Mouse (Mus musculus): ENCODE results near the gene Mettl13. TPM values are rescaled to one million over a fixed set of nuclear protein-coding genes. Genes with fewer than 3 reads are reported as not detected.

Gene Mettl13
- polyA plus RNA-seq, 1 experiment from 2014 or later = 11.7 TPM

DNA sequence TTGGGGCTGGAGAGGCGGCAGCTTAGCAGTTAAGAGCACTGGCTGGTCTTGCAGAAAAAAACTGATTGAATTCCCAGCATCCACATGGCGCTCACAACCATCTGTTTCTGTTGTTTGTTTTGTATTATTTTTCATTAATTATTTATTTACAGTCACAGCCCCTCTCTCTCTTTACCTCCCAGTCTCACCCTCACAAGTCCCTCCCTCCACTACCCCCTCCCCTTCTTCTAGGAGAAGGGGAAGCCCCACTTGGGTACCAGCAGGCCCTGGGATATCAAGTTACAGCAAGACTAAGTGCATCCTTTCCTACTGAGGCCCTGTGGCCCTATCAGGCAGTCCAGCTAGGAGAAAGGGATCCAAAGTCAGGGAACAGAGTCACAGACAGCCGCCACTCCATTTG is 19.0 kb upstream of the Mettl13 start:
- H3K27me3 ChIP-seq (replicated peaks) = no peaks in the 10 kb centered on the region; the same call in 1 of the 2 replicates
- 51% methylated on average over 3 of the region's 3 CpGs for WGBS
- H3K9me3 ChIP-seq = no peaks in the 10 kb centered on the region
- no peak for ATAC-seq (ENCODE audit: extremely low read depth, insufficient number of reproducible peaks, low FRiP score, low TSS enrichment)
- H3K4me3 ChIP-seq = no peak overlapping the region
- H3K4me2 ChIP-seq = no peak overlapping the region
- no peak overlapping the region for H3K27ac ChIP-seq (replicated peaks)
- H3K4me1 ChIP-seq = peaks cover 12% of the 10 kb centered on the region
- peak overlapping the region; percentile 33; the same call in 1 of the 2 replicates for H3K9ac ChIP-seq
- no peaks in the 10 kb centered on the region for H3K36me3 ChIP-seq

DNA sequence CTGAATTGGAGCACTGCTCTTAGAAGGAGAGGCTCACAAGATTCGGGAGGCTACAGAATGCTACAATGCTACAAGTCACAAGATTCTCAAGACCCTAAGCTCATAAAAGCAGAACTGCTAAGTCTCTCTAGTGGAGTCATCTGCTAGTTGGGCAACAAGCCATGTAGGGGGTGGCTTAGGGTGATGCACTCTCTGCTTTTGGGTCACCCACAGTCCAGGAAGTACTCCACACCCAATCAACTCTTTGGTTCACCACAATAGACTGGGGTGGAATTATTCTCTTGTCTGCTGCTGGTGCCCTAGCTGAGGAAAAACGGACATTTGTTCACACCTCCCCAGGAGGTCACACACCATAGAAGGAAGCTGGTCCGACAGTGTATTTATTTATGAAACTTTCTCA is 16.6 kb upstream of the Mettl13 start:
- no peak overlapping the region for H3K4me2 ChIP-seq
- no peak overlapping the region for H3K27ac ChIP-seq (replicated peaks)
- peaks cover 7% of the 10 kb centered on the region for H3K4me1 ChIP-seq
- no peak for ATAC-seq (ENCODE audit: extremely low read depth, insufficient number of reproducible peaks, low FRiP score, low TSS enrichment)
- H3K4me3 ChIP-seq = no peak overlapping the region
- H3K27me3 ChIP-seq (replicated peaks) = no peaks in the 10 kb centered on the region; the same call in 1 of the 2 replicates
- H3K9me3 ChIP-seq = no peaks in the 10 kb centered on the region
- 36% methylated on average over 3 of the region's 3 CpGs for WGBS
- H3K9ac ChIP-seq = no peak overlapping the region
- no peaks in the 10 kb centered on the region for H3K36me3 ChIP-seq

DNA sequence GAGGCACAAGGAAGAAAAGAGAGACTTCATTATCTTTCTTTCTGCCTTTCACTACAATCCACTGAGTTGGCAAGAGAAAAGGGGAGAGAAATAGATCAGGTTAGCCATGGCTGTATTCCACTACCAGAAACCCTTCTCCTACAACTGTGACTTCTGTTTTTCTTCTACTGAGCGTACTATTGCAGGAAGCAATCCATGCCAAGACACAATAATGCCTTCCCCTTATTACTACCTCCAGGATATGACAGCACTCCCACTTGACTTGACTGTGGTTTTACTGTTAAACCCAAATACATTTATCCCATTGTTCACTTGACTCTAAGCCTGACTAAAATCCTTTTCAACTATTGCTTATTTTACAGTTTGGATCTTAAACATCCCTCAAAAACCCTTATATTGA is 14.9 kb upstream of the Mettl13 start:
- no peaks in the 10 kb centered on the region for H3K9me3 ChIP-seq
- H3K27me3 ChIP-seq (replicated peaks) = no peaks in the 10 kb centered on the region; the same call in 1 of the 2 replicates
- H3K4me3 ChIP-seq = no peak overlapping the region
- H3K4me2 ChIP-seq = no peak overlapping the region
- no peak overlapping the region for H3K9ac ChIP-seq
- no peak for ATAC-seq (ENCODE audit: extremely low read depth, insufficient number of reproducible peaks, low FRiP score, low TSS enrichment)
- no peaks in the 10 kb centered on the region for H3K4me1 ChIP-seq
- no peaks in the 10 kb centered on the region for H3K36me3 ChIP-seq
- H3K27ac ChIP-seq (replicated peaks) = no peak overlapping the region
- WGBS = 79% methylated on average over 1 of the region's 1 CpGs

DNA sequence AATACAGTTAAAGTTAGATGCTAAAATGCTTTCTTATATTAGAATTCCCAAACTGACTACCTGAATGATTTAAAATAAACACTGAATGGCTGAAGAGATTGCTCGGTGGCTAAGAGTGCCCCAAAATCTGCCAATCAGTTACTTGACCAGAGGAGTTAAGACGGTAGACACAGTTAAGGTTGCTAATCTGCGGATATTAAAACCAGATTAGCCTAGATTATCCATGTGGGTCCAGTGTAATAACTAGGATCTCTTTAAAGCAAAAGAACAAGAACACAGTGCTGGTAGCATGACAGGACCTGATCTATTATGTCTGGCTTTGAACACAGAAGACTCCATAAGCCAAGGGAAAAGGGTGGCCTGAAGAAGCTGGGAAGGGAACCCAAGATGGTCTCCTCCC is 5.8 kb upstream of the Mettl13 start:
- Histone ChIP-seq H3K27me3 (replicated peaks) (no peaks in the 10 kb centered on the region), H3K4me3 (no peak overlapping the region), H3K9me3 (no peaks in the 10 kb centered on the region), H3K4me2 (no peak overlapping the region), H3K27ac (replicated peaks) (no peak overlapping the region), H3K36me3 (no peaks in the 10 kb centered on the region), H3K9ac (no peak overlapping the region), H3K4me1 (peaks cover 6% of the 10 kb centered on the region; the same call in 1 of the 2 replicates)
- WGBS = 77% methylated on average over 3 of the region's 3 CpGs
- no peak for ATAC-seq (ENCODE audit: extremely low read depth, insufficient number of reproducible peaks, low FRiP score, low TSS enrichment)

DNA sequence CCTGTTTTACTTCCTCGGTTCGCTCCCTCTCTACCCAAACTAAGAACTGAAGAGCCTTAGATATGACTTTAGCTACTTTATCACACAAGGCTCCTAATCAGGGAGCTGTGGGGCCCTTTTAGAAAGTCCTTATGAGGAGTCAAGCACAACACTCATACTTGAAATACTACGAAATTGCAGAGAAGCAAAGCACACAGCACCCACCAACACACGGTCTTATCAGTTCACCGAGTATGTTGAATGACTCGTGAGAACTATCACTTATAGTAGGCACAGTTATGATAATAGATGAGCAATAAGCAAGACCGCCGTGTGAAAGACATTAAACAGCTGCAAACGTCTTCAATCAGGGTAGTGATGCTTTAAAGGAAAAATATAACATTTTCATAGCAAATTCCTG is 4.6 kb upstream of the Mettl13 start:
- no peak overlapping the region for H3K4me3 ChIP-seq
- H3K27ac ChIP-seq (replicated peaks) = no peak overlapping the region
- H3K4me2 ChIP-seq = no peak overlapping the region
- no peak for ATAC-seq (ENCODE audit: extremely low read depth, insufficient number of reproducible peaks, low FRiP score, low TSS enrichment)
- peaks cover 12% of the 10 kb centered on the region for H3K4me1 ChIP-seq
- H3K36me3 ChIP-seq = no peaks in the 10 kb centered on the region
- no peak overlapping the region for H3K9ac ChIP-seq
- no peaks in the 10 kb centered on the region for H3K27me3 ChIP-seq (replicated peaks)
- H3K9me3 ChIP-seq = no peaks in the 10 kb centered on the region
- WGBS = 50% methylated on average over 9 of the region's 9 CpGs

DNA sequence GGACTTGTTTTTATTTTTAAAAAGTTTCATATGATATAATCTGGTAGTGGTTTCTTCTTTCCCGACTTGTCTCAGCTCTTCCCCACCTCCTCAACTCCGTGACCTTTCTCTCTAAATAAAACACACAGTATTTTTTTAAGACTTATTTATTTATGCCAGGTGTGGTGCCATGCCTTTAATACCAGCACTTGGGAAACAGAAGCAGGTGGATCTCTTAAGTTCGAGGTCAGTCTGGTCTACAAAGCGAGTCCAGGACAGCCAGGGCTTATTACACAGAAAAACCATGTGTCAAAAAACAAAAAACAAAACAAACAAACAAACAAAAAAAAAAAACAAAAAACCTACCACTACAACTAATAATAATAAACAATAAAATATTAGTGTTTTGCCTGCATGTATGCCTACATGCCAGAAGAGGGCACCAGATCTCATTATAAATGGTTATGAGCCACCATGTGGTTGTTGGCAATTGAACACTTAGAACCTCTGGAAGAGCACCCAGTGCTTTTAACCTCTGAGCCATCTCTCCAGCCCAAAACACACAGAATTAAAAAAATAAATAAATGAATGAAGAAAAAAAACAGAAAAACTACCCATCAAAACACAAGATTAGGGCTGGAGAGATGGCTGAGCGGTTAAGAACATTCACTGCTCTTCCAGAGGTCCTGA is 1.4 kb upstream of the Mettl13 start:
- H3K4me3 ChIP-seq = no peak overlapping the region
- H3K4me1 ChIP-seq = peaks cover 25% of the 10 kb centered on the region
- 69% methylated on average over 5 of the region's 5 CpGs for WGBS
- H3K9me3 ChIP-seq = no peaks in the 10 kb centered on the region
- H3K9ac ChIP-seq = no peak overlapping the region
- H3K36me3 ChIP-seq = peaks cover 17% of the 10 kb centered on the region
- H3K4me2 ChIP-seq = no peak overlapping the region
- H3K27ac ChIP-seq (replicated peaks) = no peak overlapping the region
- no peak for ATAC-seq (ENCODE audit: extremely low read depth, insufficient number of reproducible peaks, low FRiP score, low TSS enrichment)
- H3K27me3 ChIP-seq (replicated peaks) = no peaks in the 10 kb centered on the region

DNA sequence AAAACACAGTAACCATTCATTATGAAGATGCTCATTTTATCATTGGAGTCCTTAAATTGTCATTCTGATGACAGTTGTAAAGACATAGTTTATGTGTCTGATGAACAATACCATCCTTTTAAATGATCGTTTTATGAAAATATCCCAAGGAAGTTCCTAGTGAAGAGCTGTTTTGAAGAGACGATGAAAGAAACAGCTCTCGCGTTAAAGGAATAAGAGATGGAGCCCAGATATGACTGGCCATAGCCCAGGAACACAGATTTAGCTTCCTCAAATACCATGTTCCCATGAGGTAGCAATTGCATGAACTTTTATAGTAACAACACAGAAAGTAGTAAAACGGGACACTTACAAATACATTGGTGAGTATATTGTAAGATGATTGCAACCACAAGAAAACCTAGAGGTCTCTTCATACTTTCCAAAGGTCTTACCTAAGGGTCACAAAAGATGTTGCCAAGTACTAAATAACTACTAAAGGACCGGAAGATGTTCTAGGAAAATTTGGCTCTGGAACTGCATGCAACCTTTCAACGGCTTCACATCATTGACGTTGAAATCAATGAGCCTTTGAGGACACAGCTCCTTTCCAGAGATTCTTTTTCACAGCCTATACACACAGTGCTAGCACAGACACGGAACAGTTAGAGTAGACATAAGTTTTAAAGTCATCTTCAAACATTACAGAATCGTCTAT is 714 bp upstream of the Mettl13 start:
- peaks cover 24% of the 10 kb centered on the region for H3K36me3 ChIP-seq
- no peak for ATAC-seq (ENCODE audit: extremely low read depth, insufficient number of reproducible peaks, low FRiP score, low TSS enrichment)
- peaks cover 25% of the 10 kb centered on the region for H3K4me1 ChIP-seq
- peak overlapping the region; percentile 87 for H3K4me3 ChIP-seq
- H3K4me2 ChIP-seq = peak overlapping the region; percentile 85
- H3K9me3 ChIP-seq = no peaks in the 10 kb centered on the region
- 64% methylated on average over 10 of the region's 10 CpGs for WGBS
- no peaks in the 10 kb centered on the region for H3K27me3 ChIP-seq (replicated peaks)
- peak overlapping the region; percentile 77 for H3K27ac ChIP-seq (replicated peaks)
- peak overlapping the region; percentile 85 for H3K9ac ChIP-seq

DNA sequence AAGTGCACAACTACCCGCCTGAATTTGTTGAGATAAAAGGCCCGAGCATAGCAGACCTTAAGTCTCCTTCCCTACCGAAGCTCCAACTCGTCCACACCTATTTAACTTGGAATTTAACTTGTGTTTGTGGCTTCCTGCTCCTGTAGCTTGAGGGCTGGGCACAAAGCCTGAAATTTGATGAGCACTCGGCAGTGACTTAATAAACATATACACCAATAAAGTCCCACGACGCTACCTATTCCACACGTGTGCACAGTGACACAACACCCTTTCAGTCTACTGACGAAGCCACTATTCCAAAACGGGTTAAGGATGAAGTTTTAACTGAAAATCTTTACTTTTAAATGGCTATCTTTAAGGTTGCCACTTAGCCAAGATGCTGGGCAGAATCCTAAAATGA is 744 bp downstream of the Mettl13 start:
- Histone ChIP-seq H3K27ac (replicated peaks) (peak overlapping the region; percentile 77), H3K36me3 (peaks cover 38% of the 10 kb centered on the region), H3K27me3 (replicated peaks) (no peaks in the 10 kb centered on the region), H3K4me2 (peak overlapping the region; percentile 85), H3K9me3 (no peaks in the 10 kb centered on the region), H3K4me3 (peak overlapping the region; percentile 87), H3K9ac (peak overlapping the region; percentile 89), H3K4me1 (peaks cover 22% of the 10 kb centered on the region)
- ATAC-seq (ENCODE audit: extremely low read depth, insufficient number of reproducible peaks, low FRiP score, low TSS enrichment) = no peak
- 7% methylated on average over 10 of the region's 10 CpGs for WGBS

DNA sequence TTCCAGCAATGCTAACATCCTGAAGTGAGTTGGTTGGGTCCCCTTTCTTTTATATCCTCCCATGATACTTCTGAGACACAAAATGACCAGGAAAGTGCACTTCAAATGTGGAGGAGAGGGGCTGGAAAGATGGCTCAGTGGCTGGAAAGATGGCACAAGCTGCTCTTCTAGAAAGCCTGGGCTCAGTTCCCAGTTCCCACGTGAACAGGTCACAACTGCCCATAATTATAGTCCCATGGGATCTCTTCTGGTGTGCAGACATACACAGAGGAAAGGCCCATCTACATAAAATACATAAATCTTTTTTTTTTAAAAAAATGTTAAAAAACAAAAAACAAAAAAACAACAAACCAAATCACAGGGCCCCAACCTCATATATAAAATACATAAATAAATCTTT is 5.1 kb downstream of the Mettl13 start:
- Histone ChIP-seq H3K9ac (no peak overlapping the region), H3K4me2 (no peak overlapping the region), H3K4me1 (peaks cover 14% of the 10 kb centered on the region), H3K4me3 (no peak overlapping the region), H3K27me3 (replicated peaks) (no peaks in the 10 kb centered on the region), H3K9me3 (no peaks in the 10 kb centered on the region), H3K27ac (replicated peaks) (no peak overlapping the region), H3K36me3 (peaks cover 80% of the 10 kb centered on the region)
- 76% methylated on average over 1 of the region's 1 CpGs for WGBS
- no peak for ATAC-seq (ENCODE audit: extremely low read depth, insufficient number of reproducible peaks, low FRiP score, low TSS enrichment)

DNA sequence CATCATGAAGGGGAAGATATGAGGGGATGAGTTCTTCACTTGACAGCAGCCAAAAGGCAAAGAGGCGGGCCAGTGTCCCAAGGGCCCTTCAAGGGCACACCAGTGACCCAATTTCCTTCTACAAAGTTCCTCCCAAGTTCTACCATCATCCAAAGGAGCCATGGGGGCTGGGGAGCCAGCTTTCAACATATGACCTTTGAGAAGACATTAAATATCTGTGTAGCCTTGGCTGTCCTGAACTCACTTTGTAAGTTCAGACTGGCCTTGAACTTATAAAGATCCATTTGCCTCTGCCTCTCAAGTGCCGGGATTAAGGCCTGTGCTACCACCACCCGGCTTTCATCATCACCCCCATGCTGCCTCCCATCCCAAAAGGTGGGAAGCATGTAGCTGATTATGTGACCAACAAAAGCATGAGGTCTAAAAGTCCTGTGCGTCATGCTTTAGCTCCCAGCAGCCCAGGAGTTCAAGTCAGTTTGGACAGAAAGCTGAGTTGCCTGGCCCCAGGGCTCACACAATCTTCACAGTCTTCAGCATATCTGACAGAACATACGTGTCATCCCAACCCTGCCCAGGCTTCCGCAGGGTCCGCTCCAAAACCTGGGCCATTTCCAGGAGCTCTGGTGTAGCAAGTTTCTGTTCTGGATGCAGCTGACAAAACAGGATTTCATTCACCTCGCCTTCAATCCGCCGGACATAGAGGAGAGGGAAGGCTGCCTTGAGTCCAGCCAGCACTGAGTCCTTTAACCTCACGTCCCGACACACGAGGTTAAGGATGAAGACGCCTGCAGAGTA is 14.4 kb downstream of the Mettl13 start:
- H3K4me3 ChIP-seq = no peak overlapping the region
- no peaks in the 10 kb centered on the region for H3K9me3 ChIP-seq
- H3K4me1 ChIP-seq = no peaks in the 10 kb centered on the region
- peaks cover 64% of the 10 kb centered on the region for H3K36me3 ChIP-seq
- ATAC-seq (ENCODE audit: extremely low read depth, insufficient number of reproducible peaks, low FRiP score, low TSS enrichment) = no peak
- no peak overlapping the region for H3K4me2 ChIP-seq
- no peaks in the 10 kb centered on the region for H3K27me3 ChIP-seq (replicated peaks)
- no peak overlapping the region for H3K9ac ChIP-seq
- WGBS = 88% methylated on average over 14 of the region's 14 CpGs
- H3K27ac ChIP-seq (replicated peaks) = no peak overlapping the region

DNA sequence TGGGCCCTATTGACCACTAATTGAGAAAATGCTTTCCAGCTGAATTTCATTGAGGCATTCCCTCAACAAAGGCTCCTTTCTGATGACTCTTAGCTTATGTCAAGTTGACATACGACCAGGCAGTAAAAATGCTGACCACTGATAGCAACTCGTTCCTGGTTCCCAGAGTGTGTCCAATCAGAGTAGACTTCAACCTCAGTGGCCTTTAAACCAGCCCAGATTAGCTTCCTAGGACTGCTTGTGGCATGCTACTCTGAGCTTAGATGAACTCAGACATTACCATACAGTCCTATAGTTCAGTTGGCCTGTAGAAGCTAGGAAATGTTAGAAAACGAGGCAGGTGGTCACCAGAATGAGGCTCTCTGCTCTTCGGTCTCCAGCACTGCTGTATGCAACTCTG is 16.0 kb downstream of the Mettl13 start:
- 68% methylated on average over 4 of the region's 4 CpGs for WGBS
- Histone ChIP-seq H3K4me3 (no peak overlapping the region), H3K4me1 (no peaks in the 10 kb centered on the region), H3K9me3 (no peaks in the 10 kb centered on the region), H3K27ac (replicated peaks) (no peak overlapping the region), H3K36me3 (peaks cover 53% of the 10 kb centered on the region), H3K9ac (no peak overlapping the region), H3K4me2 (no peak overlapping the region), H3K27me3 (replicated peaks) (no peaks in the 10 kb centered on the region)
- no peak for ATAC-seq (ENCODE audit: extremely low read depth, insufficient number of reproducible peaks, low FRiP score, low TSS enrichment)
